Mouse (Mus musculus): ENCODE data around the gene Ccdc8.

GRCm38 (mm10) chr7:16987541-16988149 is 4.9 kb upstream of the Ccdc8 start:
- TF ChIP-seq USF1 (IDR thresholded peaks at IDR 0.05; ENCODE audit: low read depth): no peak
- no peak for TF ChIP-seq MYOD1 (IDR thresholded peaks at IDR 0.05; ENCODE audit: control insufficient read depth in 1 of 3, insufficient read length in 2 of 3, low read depth in 2 of 3)
- TF ChIP-seq TCF12 (IDR thresholded peaks at IDR 0.05; ENCODE audit: insufficient read depth, poor library complexity, severe bottlenecking): no peak
- TF ChIP-seq POLR2A (IDR thresholded peaks at IDR 0.05; ENCODE audit: insufficient read length, low read depth): no peak
- no peak for TF ChIP-seq POLR2AphosphoS2 (IDR thresholded peaks at IDR 0.05; ENCODE audit: insufficient read length, low read depth)
- TF ChIP-seq E2F4 (IDR thresholded peaks at IDR 0.05; ENCODE audit: insufficient read depth): no peak
- no peak for TF ChIP-seq SRF (IDR thresholded peaks at IDR 0.05; ENCODE audit: control insufficient read depth, insufficient read length, low read depth)
- TF ChIP-seq MAX (IDR thresholded peaks at IDR 0.05; ENCODE audit: low read depth): no peak
- TF ChIP-seq MYOG (IDR thresholded peaks at IDR 0.05; ENCODE audit: control insufficient read depth in 1 of 3, insufficient read depth in 1 of 3, insufficient read length in 2 of 3, low read depth in 2 of 3): no peak
- no peak for TF ChIP-seq CEBPB (IDR thresholded peaks at IDR 0.05; ENCODE audit: insufficient read depth, poor library complexity, severe bottlenecking)
- TF ChIP-seq REST (IDR thresholded peaks at IDR 0.05; ENCODE audit: insufficient read depth, insufficient read length): no peak
- no peak for TF ChIP-seq TCF3 (IDR thresholded peaks at IDR 0.05; ENCODE audit: insufficient read length, low read depth)

Measured in myocyte (in vitro differentiated cells).